Mouse (Mus musculus): ENCODE measurements around the gene Sema4b. TPM values are rescaled to one million over a fixed set of nuclear protein-coding genes. Genes with fewer than 3 reads are reported as not detected.

The Sema4b gene
- polyA plus RNA-seq, 1 experiment from 2014 or later, result 12.9 TPM

GRCm38 (mm10) chr7:80231971-80232488, 45.4 kb downstream of the Sema4b start:
- peaks cover 8% of the 10 kb centered on the region; the same call in 1 of the 2 replicates for H3K36me3 ChIP-seq (ENCODE audit: control insufficient read depth, insufficient read depth, low read length)
- ATAC-seq (replicated peaks; ENCODE audit: low FRiP score) (no peak; the same call in 1 of the 2 replicates), DNase-seq (ENCODE audit: low spot score) (no peak)
- peak overlapping the region; percentile 83 for H3K4me3 ChIP-seq (ENCODE audit: low read depth, low read length)
- peak overlapping the region; percentile 71 for H3K9ac ChIP-seq (ENCODE audit: low read depth, low read length)
- H3K4me1 ChIP-seq (replicated peaks; ENCODE audit: control insufficient read depth, insufficient read depth, low read length), result peaks cover 22% of the 10 kb centered on the region
- H3K27ac ChIP-seq (ENCODE audit: low read depth, low read length), result peak overlapping the region; percentile 77
- WGBS, result 1% methylated on average over 28 of the region's 29 CpGs
- peak overlapping the region; percentile 86 for H3K4me2 ChIP-seq
- no peaks in the 10 kb centered on the region for H3K27me3 ChIP-seq (replicated peaks; ENCODE audit: control insufficient read depth, insufficient read depth, low read length)
- H3K9me3 ChIP-seq (ENCODE audit: control insufficient read depth, low read length), result no peaks in the 10 kb centered on the region

- Histone ChIP-seq H3K9me3 (ENCODE audit: control insufficient read depth, low read length) (no peaks in the 10 kb centered on the region), H3K4me1 (replicated peaks; ENCODE audit: control insufficient read depth, insufficient read depth, low read length) (peaks cover 22% of the 10 kb centered on the region), H3K27me3 (replicated peaks; ENCODE audit: control insufficient read depth, insufficient read depth, low read length) (no peaks in the 10 kb centered on the region), H3K36me3 (ENCODE audit: control insufficient read depth, insufficient read depth, low read length) (peaks cover 4% of the 10 kb centered on the region; the same call in 1 of the 2 replicates), H3K4me2 (peak within 1 kb of the TSS; percentile 86), H3K27ac (ENCODE audit: low read depth, low read length) (peak within 1 kb of the TSS; percentile 77), H3K4me3 (ENCODE audit: low read depth, low read length) (peak within 1 kb of the TSS; percentile 83), H3K9ac (ENCODE audit: low read depth, low read length) (peak within 1 kb of the TSS; percentile 79)
- DNase-seq (ENCODE audit: low spot score), result peak; percentile 98
- ATAC-seq (replicated peaks; ENCODE audit: low FRiP score), result peak; percentile 100
- WGBS, result 1% methylated on average over 56 of the region's 56 CpGs
Measured at GRCm38 (mm10) chr7:80232489-80233029, 45.9 kb downstream of the Sema4b start, which contains the start of the genes Cib1 and Gdpgp1. Cib1 (minus strand) TSS chr7:80232813. Gdpgp1 (plus strand) TSS chr7:80232865.

- H3K36me3 ChIP-seq (ENCODE audit: control insufficient read depth, insufficient read depth, low read length), result peaks cover 3% of the 10 kb centered on the region
- no peak overlapping the region for H3K27ac ChIP-seq (ENCODE audit: low read depth, low read length)
- peak overlapping the region; percentile 48 for H3K9ac ChIP-seq (ENCODE audit: low read depth, low read length)
- ATAC-seq (replicated peaks; ENCODE audit: low FRiP score), result no peak
- H3K9me3 ChIP-seq (ENCODE audit: control insufficient read depth, low read length), result no peaks in the 10 kb centered on the region
- peaks cover 22% of the 10 kb centered on the region for H3K4me1 ChIP-seq (replicated peaks; ENCODE audit: control insufficient read depth, insufficient read depth, low read length)
- no peaks in the 10 kb centered on the region for H3K27me3 ChIP-seq (replicated peaks; ENCODE audit: control insufficient read depth, insufficient read depth, low read length)
- H3K4me2 ChIP-seq, result peak overlapping the region; percentile 80
- peak overlapping the region; percentile 83 for H3K4me3 ChIP-seq (ENCODE audit: low read depth, low read length)
- DNase-seq (ENCODE audit: low spot score), result no peak
- 48% methylated on average over 9 of the region's 9 CpGs for WGBS
Measured at GRCm38 (mm10) chr7:80233799-80234198, 47.2 kb downstream of the Sema4b start.

GRCm38 (mm10) chr7:80238542-80238941, 51.9 kb downstream of the Sema4b start:
- no peak overlapping the region for H3K27ac ChIP-seq (ENCODE audit: low read depth, low read length)
- H3K27me3 ChIP-seq (replicated peaks; ENCODE audit: control insufficient read depth, insufficient read depth, low read length), result no peaks in the 10 kb centered on the region
- H3K4me3 ChIP-seq (ENCODE audit: low read depth, low read length), result no peak overlapping the region
- peaks cover 15% of the 10 kb centered on the region for H3K36me3 ChIP-seq (ENCODE audit: control insufficient read depth, insufficient read depth, low read length)
- no peak overlapping the region for H3K9ac ChIP-seq (ENCODE audit: low read depth, low read length)
- ATAC-seq (replicated peaks; ENCODE audit: low FRiP score) (no peak), DNase-seq (ENCODE audit: low spot score) (no peak)
- H3K4me1 ChIP-seq (replicated peaks; ENCODE audit: control insufficient read depth, insufficient read depth, low read length), result peaks cover 4% of the 10 kb centered on the region
- H3K9me3 ChIP-seq (ENCODE audit: control insufficient read depth, low read length), result no peaks in the 10 kb centered on the region
- 90% methylated on average over 10 of the region's 10 CpGs for WGBS
- H3K4me2 ChIP-seq, result no peak overlapping the region

GRCm38 (mm10) chr7:80241661-80242060, 55.0 kb downstream of the Sema4b start:
- Histone ChIP-seq H3K4me2 (no peak overlapping the region), H3K4me3 (ENCODE audit: low read depth, low read length) (no peak overlapping the region)
- 84% methylated on average over 4 of the region's 4 CpGs for WGBS

GRCm38 (mm10) chr7:80244851-80245250, 58.2 kb downstream of the Sema4b start:
- Histone ChIP-seq H3K27me3 (replicated peaks; ENCODE audit: control insufficient read depth, insufficient read depth, low read length) (no peaks in the 10 kb centered on the region), H3K36me3 (ENCODE audit: control insufficient read depth, insufficient read depth, low read length) (peaks cover 6% of the 10 kb centered on the region), H3K4me3 (ENCODE audit: low read depth, low read length) (no peak overlapping the region), H3K4me1 (replicated peaks; ENCODE audit: control insufficient read depth, insufficient read depth, low read length) (peaks cover 7% of the 10 kb centered on the region), H3K27ac (ENCODE audit: low read depth, low read length) (no peak overlapping the region), H3K9ac (ENCODE audit: low read depth, low read length) (no peak overlapping the region), H3K4me2 (no peak overlapping the region), H3K9me3 (ENCODE audit: control insufficient read depth, low read length) (no peaks in the 10 kb centered on the region)
- no peak for DNase-seq (ENCODE audit: low spot score)
- ATAC-seq (replicated peaks; ENCODE audit: low FRiP score), result no peak
- 93% methylated on average over 4 of the region's 4 CpGs for WGBS

More at GRCm38 (mm10) chr7:80241661-80242060, 55.0 kb downstream of the Sema4b start:
- Histone ChIP-seq H3K27ac (ENCODE audit: low read depth, low read length) (no peak overlapping the region), H3K9me3 (ENCODE audit: control insufficient read depth, low read length) (no peaks in the 10 kb centered on the region), H3K4me1 (replicated peaks; ENCODE audit: control insufficient read depth, insufficient read depth, low read length) (peaks cover 2% of the 10 kb centered on the region; the same call in 1 of the 2 replicates), H3K9ac (ENCODE audit: low read depth, low read length) (no peak overlapping the region), H3K27me3 (replicated peaks; ENCODE audit: control insufficient read depth, insufficient read depth, low read length) (no peaks in the 10 kb centered on the region), H3K36me3 (ENCODE audit: control insufficient read depth, insufficient read depth, low read length) (peaks cover 15% of the 10 kb centered on the region)
- DNase-seq (ENCODE audit: low spot score) (no peak), ATAC-seq (replicated peaks; ENCODE audit: low FRiP score) (no peak)

- under 1% methylated on average over 48 of the region's 48 CpGs for WGBS
- Histone ChIP-seq H3K4me3 (ENCODE audit: low read depth, low read length) (peak within 1 kb of the TSS; percentile 64), H3K27me3 (replicated peaks; ENCODE audit: control insufficient read depth, insufficient read depth, low read length) (no peaks in the 10 kb centered on the region), H3K9me3 (ENCODE audit: control insufficient read depth, low read length) (no peaks in the 10 kb centered on the region), H3K9ac (ENCODE audit: low read depth, low read length) (peak within 1 kb of the TSS; percentile 71), H3K4me1 (replicated peaks; ENCODE audit: control insufficient read depth, insufficient read depth, low read length) (peaks cover 7% of the 10 kb centered on the region), H3K36me3 (ENCODE audit: control insufficient read depth, insufficient read depth, low read length) (no peaks in the 10 kb centered on the region), H3K4me2 (peak within 1 kb of the TSS; percentile 75), H3K27ac (ENCODE audit: low read depth, low read length) (peak within 1 kb of the TSS; percentile 54)
- ATAC-seq (replicated peaks; ENCODE audit: low FRiP score) (peak; percentile 98), DNase-seq (ENCODE audit: low spot score) (peak; percentile 96)
Measured at GRCm38 (mm10) chr7:80246148-80246721, 59.6 kb downstream of the Sema4b start, which contains the start of gene Ttll13. Ttll13 (plus strand) TSS chr7:80246376.

- Histone ChIP-seq H3K4me3 (ENCODE audit: low read depth, low read length) (peak overlapping the region; percentile 64), H3K27me3 (replicated peaks; ENCODE audit: control insufficient read depth, insufficient read depth, low read length) (no peaks in the 10 kb centered on the region), H3K9me3 (ENCODE audit: control insufficient read depth, low read length) (no peaks in the 10 kb centered on the region), H3K9ac (ENCODE audit: low read depth, low read length) (peak overlapping the region; percentile 71; the same call in 1 of the 2 replicates), H3K36me3 (ENCODE audit: control insufficient read depth, insufficient read depth, low read length) (no peaks in the 10 kb centered on the region), H3K27ac (ENCODE audit: low read depth, low read length) (0 out of 2 replicates have a peak overlapping the region, but pooled peaks have one; percentile 21), H3K4me1 (replicated peaks; ENCODE audit: control insufficient read depth, insufficient read depth, low read length) (peaks cover 7% of the 10 kb centered on the region), H3K4me2 (peak overlapping the region; percentile 75)
- DNase-seq (ENCODE audit: low spot score), result no peak
- WGBS, result 32% methylated on average over 7 of the region's 7 CpGs
- ATAC-seq (replicated peaks; ENCODE audit: low FRiP score), result no peak
Measured at GRCm38 (mm10) chr7:80246859-80247258, 60.2 kb downstream of the Sema4b start.
